In the genomic region with DNA sequence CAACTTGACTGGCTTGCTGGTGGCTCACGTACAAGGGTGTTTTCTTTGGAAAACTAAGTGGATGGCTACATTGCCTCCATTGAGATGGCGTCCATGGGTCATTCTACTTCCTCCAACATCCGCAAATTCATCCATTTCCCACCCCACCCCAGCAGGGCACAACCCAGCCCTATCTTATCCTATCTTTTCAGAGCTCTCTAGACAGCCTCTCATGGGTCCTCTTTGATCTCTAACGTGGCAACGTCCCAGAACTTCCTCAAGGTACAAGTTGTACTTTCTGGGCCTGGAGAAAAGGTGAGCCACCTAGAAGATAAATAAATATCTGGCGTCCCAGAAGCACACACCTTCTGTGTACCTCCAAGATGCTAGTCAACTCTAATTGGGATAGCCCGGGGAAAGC, we compare ENCODE assay signal across 20 mouse cellular contexts. TPM values are rescaled to one million over a fixed set of nuclear protein-coding genes. Genes with fewer than 3 reads are reported as not detected.
DNase-seq lines count a peak whose midpoint lies in the region; ATAC-seq and TF ChIP-seq lines count a peak whose summit lies in the region.
"Had no signal": no experiment of that assay in that cellular context is flagged by ENCODE, and none has a peak within 500 bp of the region (broad histone marks: within the 10 kb centered on the region; RNA-seq: fewer than 3 reads in every experiment).

No protein-coding gene starts in this region.

- no peak overlapping the region for H3K4me2 ChIP-seq in embryonic facial prominence, embryonic 13.5 days
- no peak overlapping the region for H3K4me2 ChIP-seq in hindbrain, postnatal 0 days (ENCODE audit: low read depth, low read length)
- no peak overlapping the region for H3K4me2 ChIP-seq in hindbrain, embryonic 12.5 days (replicated peaks)
- no peak overlapping the region for H3K4me2 ChIP-seq in lung, postnatal 0 days (replicated peaks; ENCODE audit: low read depth, low read length)
- H3K4me2 ChIP-seq: forebrain, embryonic 13.5 days; stomach, embryonic 15.5 days had no signal

- ATAC-seq in embryonic facial prominence, embryonic 13.5 days (ENCODE audit: insufficient number of reproducible peaks, insufficient read depth, low FRiP score, low TSS enrichment, low read depth), result no peak
- no peak for ATAC-seq in hindbrain, postnatal 0 days
- no peak for ATAC-seq in hindbrain, embryonic 12.5 days (ENCODE audit: low FRiP score)
- ATAC-seq in lung, postnatal 0 days, result peak; percentile 29
- ATAC-seq: CD4-positive, CD25-positive, alpha-beta regulatory T cell, adult 4 months; forebrain, embryonic 13.5 days; hindbrain, embryonic 16.5 days; liver, embryonic 12.5 days had no signal

- TF ChIP-seq EP300 in lung, postnatal 0 days (IDR thresholded peaks at IDR 0.05), result peak; percentile 79

- WGBS in embryonic facial prominence, embryonic 13.5 days, result 75% methylated on average over 7 of the region's 7 CpGs
- 83% methylated on average over 7 of the region's 7 CpGs for WGBS in embryonic facial prominence, embryonic 10.5 days
- WGBS in hindbrain, postnatal 0 days, result 74% methylated on average over 7 of the region's 7 CpGs
- 86% methylated on average over 7 of the region's 7 CpGs for WGBS in hindbrain, embryonic 12.5 days
- WGBS in lung, postnatal 0 days, result 42% methylated on average over 7 of the region's 7 CpGs

- H3K27me3 ChIP-seq in embryonic facial prominence, embryonic 13.5 days, result no peaks in the 10 kb centered on the region
- H3K27me3 ChIP-seq in embryonic facial prominence, embryonic 10.5 days (replicated peaks; ENCODE audit: low read depth, poor library complexity, severe bottlenecking), result no peaks in the 10 kb centered on the region
- no peaks in the 10 kb centered on the region for H3K27me3 ChIP-seq in hindbrain, postnatal 0 days (ENCODE audit: insufficient read depth, low read length)
- no peaks in the 10 kb centered on the region for H3K27me3 ChIP-seq in hindbrain, embryonic 12.5 days
- no peaks in the 10 kb centered on the region for H3K27me3 ChIP-seq in lung, postnatal 0 days (replicated peaks; ENCODE audit: insufficient read depth, low read length)
- H3K27me3 ChIP-seq: forebrain, embryonic 13.5 days; lung, embryonic 15.5 days; neural tube, embryonic 13.5 days; stomach, embryonic 15.5 days had no signal

- peaks cover 46% of the 10 kb centered on the region for H3K4me1 ChIP-seq in embryonic facial prominence, embryonic 13.5 days
- H3K4me1 ChIP-seq in embryonic facial prominence, embryonic 10.5 days, result peaks cover 52% of the 10 kb centered on the region
- 0 out of 2 replicates have a peak, but pooled peaks cover 11% of the 10 kb centered on the region for H3K4me1 ChIP-seq in hindbrain, postnatal 0 days (ENCODE audit: insufficient read depth, low read length)
- H3K4me1 ChIP-seq in hindbrain, embryonic 12.5 days, result peaks cover 24% of the 10 kb centered on the region
- H3K4me1 ChIP-seq in lung, postnatal 0 days (ENCODE audit: insufficient read depth, low read depth, low read length), result no peaks in the 10 kb centered on the region; the same call in none of the 2 replicates

- no peaks in the 10 kb centered on the region for H3K9me3 ChIP-seq in embryonic facial prominence, embryonic 13.5 days
- no peaks in the 10 kb centered on the region for H3K9me3 ChIP-seq in embryonic facial prominence, embryonic 10.5 days
- no peaks in the 10 kb centered on the region for H3K9me3 ChIP-seq in hindbrain, postnatal 0 days (ENCODE audit: low read length)
- no peaks in the 10 kb centered on the region for H3K9me3 ChIP-seq in hindbrain, embryonic 12.5 days (replicated peaks)
- H3K9me3 ChIP-seq in lung, postnatal 0 days (ENCODE audit: low read length), result no peaks in the 10 kb centered on the region
- H3K9me3 ChIP-seq: forebrain, embryonic 13.5 days; G1E; liver, embryonic 12.5 days; lung, embryonic 15.5 days; neural tube, embryonic 13.5 days; stomach, embryonic 15.5 days had no signal

- H3K9ac ChIP-seq in embryonic facial prominence, embryonic 13.5 days, result no peak overlapping the region
- H3K9ac ChIP-seq in hindbrain, postnatal 0 days (replicated peaks; ENCODE audit: low read length), result no peak overlapping the region
- no peak overlapping the region for H3K9ac ChIP-seq in hindbrain, embryonic 12.5 days
- H3K9ac ChIP-seq in lung, postnatal 0 days (replicated peaks; ENCODE audit: low read depth), result no peak overlapping the region
- H3K9ac ChIP-seq: forebrain, embryonic 13.5 days; liver, embryonic 12.5 days; lung, embryonic 15.5 days; neural tube, embryonic 13.5 days; stomach, embryonic 15.5 days had no signal

- TF ChIP-seq CTCF in hindbrain, postnatal 0 days (IDR thresholded peaks at IDR 0.05; ENCODE audit: low read depth), result no peak
- TF ChIP-seq CTCF in lung, postnatal 0 days (IDR thresholded peaks at IDR 0.05), result no peak

- no peaks in the 10 kb centered on the region for H3K36me3 ChIP-seq in embryonic facial prominence, embryonic 13.5 days
- peaks cover 16% of the 10 kb centered on the region; the same call in 1 of the 2 replicates for H3K36me3 ChIP-seq in embryonic facial prominence, embryonic 10.5 days (replicated peaks)
- no peaks in the 10 kb centered on the region for H3K36me3 ChIP-seq in hindbrain, postnatal 0 days (ENCODE audit: insufficient read depth, low read length)
- no peaks in the 10 kb centered on the region for H3K36me3 ChIP-seq in hindbrain, embryonic 12.5 days
- no peaks in the 10 kb centered on the region for H3K36me3 ChIP-seq in lung, postnatal 0 days (ENCODE audit: insufficient read depth, low read length)
- H3K36me3 ChIP-seq: G1E; liver, embryonic 12.5 days; lung, embryonic 15.5 days; neural tube, embryonic 13.5 days; stomach, embryonic 15.5 days had no signal

- H3K27ac ChIP-seq in embryonic facial prominence, embryonic 13.5 days, result peak overlapping the region; percentile 44; the same call in 1 of the 2 replicates
- H3K27ac ChIP-seq in embryonic facial prominence, embryonic 10.5 days (replicated peaks), result no peak overlapping the region
- 0 out of 2 replicates have a peak overlapping the region, but pooled peaks have one; percentile 22 for H3K27ac ChIP-seq in hindbrain, postnatal 0 days
- H3K27ac ChIP-seq in hindbrain, embryonic 12.5 days, result no peak overlapping the region
- peak overlapping the region; percentile 59; the same call in 1 of the 2 replicates for H3K27ac ChIP-seq in lung, postnatal 0 days (ENCODE audit: low read length)
- H3K27ac ChIP-seq: forebrain, embryonic 13.5 days; neural tube, embryonic 13.5 days had no signal

- no peak for DNase-seq in embryonic facial prominence, embryonic 10.5 days (ENCODE audit: low spot score)
- DNase-seq in hindbrain, postnatal 0 days (ENCODE audit: low spot score), result no peak
- DNase-seq in lung, postnatal 0 days (ENCODE audit: low spot score), result peak; percentile 41
- DNase-seq in lung, postnatal 10 days, result no peak
- peak; percentile 64 for DNase-seq in lung, postnatal 36 days
- no peak for DNase-seq in left cerebral cortex, adult 11 months (ENCODE audit: low spot score)
- DNase-seq: cerebellum, adult 9-11 months; embryo, embryonic 11 days; gastrocnemius, postnatal 36 days; spleen, adult 18-20 months had no signal

- no peak overlapping the region for H3K4me3 ChIP-seq in embryonic facial prominence, embryonic 13.5 days
- no peak overlapping the region for H3K4me3 ChIP-seq in embryonic facial prominence, embryonic 10.5 days
- no peak overlapping the region for H3K4me3 ChIP-seq in hindbrain, postnatal 0 days (ENCODE audit: low read length)
- no peak overlapping the region for H3K4me3 ChIP-seq in hindbrain, embryonic 12.5 days
- H3K4me3 ChIP-seq in lung, postnatal 0 days (ENCODE audit: low read depth, low read length), result no peak overlapping the region
- H3K4me3 ChIP-seq: forebrain, embryonic 13.5 days; liver, embryonic 12.5 days; lung, embryonic 15.5 days; neural tube, embryonic 13.5 days; stomach, embryonic 15.5 days had no signal

RNA-seq across cellular contexts. Expression of gene Elk3, which starts 17.3 kb away (rescaled TPM):
- 33.9 and 40.0 TPM in 2 replicates for polyA plus RNA-seq in embryonic facial prominence, embryonic 13.5 days (2015; fragmentation: Nextera tagmentation; extraction: Ambion mirVana)
- polyA plus RNA-seq in embryonic facial prominence, embryonic 10.5 days (2016; fragmentation: Nextera tagmentation; extraction: Ambion mirVana), result 25.3 and 30.6 TPM in 2 replicates
- 7.6 and 9.5 TPM in 2 replicates for total RNA-seq in hindbrain, postnatal 0 days (2014; rRNA removed)
- 6.2 and 7.1 TPM in 2 replicates for polyA plus RNA-seq in hindbrain, postnatal 0 days (2015; fragmentation: Nextera tagmentation; extraction: Ambion mirVana)
- 20.9 and 23.6 TPM in 2 replicates for polyA plus RNA-seq in hindbrain, embryonic 12.5 days (2016; fragmentation: Nextera tagmentation; extraction: Ambion mirVana)
- polyA plus RNA-seq in lung, postnatal 0 days (2015; fragmentation: Nextera tagmentation; extraction: Ambion mirVana), result 56.0 and 61.5 TPM in 2 replicates
- polyA plus RNA-seq: G1E had no signal

Comparison
In these comparisons a context has a peak if more than half of its experiments do, and no peak if none do; other contexts are left out.
1. H3K27ac ChIP-seq: peak in embryonic facial prominence, embryonic 13.5 days (single experiment), hindbrain, postnatal 0 days (single experiment) and lung, postnatal 0 days (single experiment); none in embryonic facial prominence, embryonic 10.5 days (single experiment) and hindbrain, embryonic 12.5 days (single experiment).
2. DNase-seq: peak in lung, postnatal 0 days (single experiment) and lung, postnatal 36 days (single experiment); none in embryonic facial prominence, embryonic 10.5 days (single experiment), hindbrain, postnatal 0 days (single experiment), lung, postnatal 10 days (single experiment) and left cerebral cortex, adult 11 months (single experiment).